Mouse (Mus musculus) brain, adult 10 weeks (tissue): Measurements from ENCODE around the gene Ankrd55. TPM values are rescaled to one million over a fixed set of nuclear protein-coding genes. Genes with fewer than 3 reads are reported as not detected.

Source experiments
- polyA plus RNA-seq: library from polyadenylated mRNA; stranded (reverse); fragments of 350-450 nt; fragmentation: Illumina TruSeq; extraction: RNeasy Lipid Tissue Mini Kit (QIAGEN cat#74804); gene quantifications from one replicate; pipeline ENCODE4 v1.2.3, GENCODE M21; 2015; ENCODE audit warnings: low read depth, low replicate concordance

Gene Ankrd55
- polyA plus RNA-seq, result 6.1 TPM

GRCm38 (mm10) chr13:112288225-112289178 lies at the start of gene Ankrd55:
Gene Ankrd55, plus strand, starts transcription at chr13:112288451.

Other genes starting within 250 kb of the Ankrd55 start
- 35.1 TPM for gene Il6st, start 175.6 kb downstream of the Ankrd55 start, polyA plus RNA-seq